Mouse (Mus musculus): Measurements from ENCODE around the gene Nxpe5.

DNA sequence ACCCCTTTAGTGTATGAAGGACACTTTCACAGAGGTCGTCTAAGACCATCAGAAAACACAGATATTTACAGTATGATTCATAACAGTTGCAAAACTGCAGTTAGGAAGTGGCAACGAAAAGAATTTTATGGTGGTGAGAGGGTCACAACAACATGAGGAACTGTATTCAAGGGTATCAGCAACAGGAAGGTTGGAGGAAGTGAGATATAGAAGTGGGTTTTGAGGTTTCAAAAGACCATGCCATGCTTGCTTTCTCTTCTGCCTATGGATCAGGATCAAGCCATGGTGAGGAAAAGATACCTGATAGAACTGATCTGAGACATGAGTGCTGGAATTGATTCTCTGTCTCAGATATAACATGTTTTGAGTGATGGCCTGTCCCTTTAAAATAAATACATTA lies 1.7 kb downstream of the Nxpe5 start:
- TF ChIP-seq CTCF (IDR thresholded peaks at IDR 0.05; ENCODE audit: low read depth), result no peak
- TF ChIP-seq EP300 (IDR thresholded peaks at IDR 0.05; ENCODE audit: low read depth), result 0 out of 2 replicates have a peak, but pooled peaks have one; percentile 10

All from liver, embryonic 14.5 days (tissue).